Comparison of ENCODE assay signal across 8 mouse cellular contexts in the genomic region with DNA sequence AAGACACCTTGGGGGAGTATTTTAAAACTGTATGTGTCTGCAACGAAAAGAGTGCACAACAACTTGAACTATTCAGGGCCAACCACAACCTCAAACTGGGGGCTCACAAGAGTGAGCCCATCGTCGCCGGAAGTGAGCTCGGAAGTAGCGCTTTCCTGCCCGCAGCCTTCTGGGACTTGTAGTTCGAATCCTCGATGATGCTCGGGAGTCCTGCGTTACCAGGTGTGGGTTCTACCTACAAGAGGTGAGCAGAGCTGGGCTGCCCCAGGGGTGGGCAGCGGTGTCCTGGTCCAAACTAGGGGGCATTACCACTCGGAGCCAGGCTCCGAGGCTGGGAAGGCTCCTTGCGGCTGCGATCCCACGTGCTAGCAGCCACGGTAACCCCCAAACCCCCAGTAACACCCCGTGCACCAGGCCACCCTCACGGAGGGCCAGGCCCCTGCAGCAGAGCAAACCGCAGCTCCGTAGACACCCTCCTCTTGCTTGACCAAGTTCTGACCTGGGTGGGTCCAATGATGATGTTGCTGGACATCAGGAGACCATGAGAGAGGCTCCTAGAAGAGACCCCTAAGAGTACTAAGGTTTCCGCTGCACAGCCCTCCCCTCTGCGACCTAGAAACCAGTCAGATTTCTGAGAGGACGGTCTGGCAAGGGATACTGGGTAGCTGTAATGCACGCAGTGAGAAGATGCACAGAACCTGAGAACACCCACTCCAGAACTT. TPM values are rescaled to one million over a fixed set of nuclear protein-coding genes. Genes with fewer than 3 reads are reported as not detected.
DNase-seq lines count a peak whose midpoint lies in the region; ATAC-seq and TF ChIP-seq lines count a peak whose summit lies in the region.

No protein-coding gene starts in this region.

- H3K27me3 ChIP-seq in embryonic facial prominence, embryonic 10.5 days (replicated peaks; ENCODE audit: low read depth, poor library complexity, severe bottlenecking) = no peaks in the 10 kb centered on the region
- H3K27me3 ChIP-seq in kidney, adult 2 months (replicated peaks; ENCODE audit: control insufficient read depth, insufficient read depth, low read length) = no peaks in the 10 kb centered on the region
- H3K27me3 ChIP-seq in limb, embryonic 15.5 days = no peaks in the 10 kb centered on the region
- H3K27me3 ChIP-seq in midbrain, embryonic 15.5 days (replicated peaks) = no peaks in the 10 kb centered on the region

- peak overlapping the region; percentile 72 for H3K4me3 ChIP-seq in embryonic facial prominence, embryonic 10.5 days
- H3K4me3 ChIP-seq in kidney, adult 2 months (ENCODE audit: insufficient read depth, low read depth, low read length) = peak overlapping the region; percentile 50
- H3K4me3 ChIP-seq in limb, embryonic 15.5 days = peak overlapping the region; percentile 77
- H3K4me3 ChIP-seq in midbrain, embryonic 15.5 days = peak overlapping the region; percentile 80

- no peaks in the 10 kb centered on the region for H3K9me3 ChIP-seq in embryonic facial prominence, embryonic 10.5 days
- no peaks in the 10 kb centered on the region for H3K9me3 ChIP-seq in limb, embryonic 15.5 days
- H3K9me3 ChIP-seq in midbrain, embryonic 15.5 days = no peaks in the 10 kb centered on the region

- TF ChIP-seq POLR2A in kidney, adult 2 months (IDR thresholded peaks at IDR 0.05; ENCODE audit: low read depth, low read length) = no peak

- 3% methylated on average over 26 of the region's 26 CpGs for WGBS in embryonic facial prominence, embryonic 10.5 days
- 3% methylated on average over 26 of the region's 26 CpGs for WGBS in kidney, adult 2 months
- 1% methylated on average over 26 of the region's 26 CpGs for WGBS in limb, embryonic 15.5 days
- WGBS in midbrain, embryonic 15.5 days = 3% methylated on average over 26 of the region's 26 CpGs

- ATAC-seq in activated CD4-positive, CD25-positive, alpha-beta regulatory T cell, adult 4 months = peak; percentile 94
- no peak for ATAC-seq in limb, embryonic 15.5 days (ENCODE audit: insufficient number of reproducible peaks, low FRiP score, low TSS enrichment, low read depth)
- peak; percentile 96 for ATAC-seq in midbrain, embryonic 15.5 days (replicated peaks)

- H3K4me1 ChIP-seq in embryonic facial prominence, embryonic 10.5 days = peaks cover 6% of the 10 kb centered on the region
- no peaks in the 10 kb centered on the region for H3K4me1 ChIP-seq in kidney, adult 2 months (ENCODE audit: control insufficient read depth, insufficient read depth, low read length)
- 0 out of 2 replicates have a peak, but pooled peaks cover 6% of the 10 kb centered on the region for H3K4me1 ChIP-seq in limb, embryonic 15.5 days
- H3K4me1 ChIP-seq in midbrain, embryonic 15.5 days = peaks cover 8% of the 10 kb centered on the region

- H3K9ac ChIP-seq in limb, embryonic 15.5 days = peak overlapping the region; percentile 51
- peak overlapping the region; percentile 81 for H3K9ac ChIP-seq in midbrain, embryonic 15.5 days

- no peak for TF ChIP-seq CTCF in kidney, adult 2 months (conservative IDR thresholded peaks at IDR 0.05; ENCODE audit: insufficient read depth, insufficient read length, low read depth, low read length)

- peak overlapping the region; percentile 91 for H3K4me2 ChIP-seq in limb, embryonic 15.5 days
- peak overlapping the region; percentile 82 for H3K4me2 ChIP-seq in midbrain, embryonic 15.5 days

- DNase-seq in 416B (ENCODE audit: low read depth) = peak; percentile 83
- DNase-seq in embryonic facial prominence, embryonic 10.5 days (ENCODE audit: low spot score) = peak; percentile 79
- DNase-seq in heart, adult 8-10 months (ENCODE audit: low spot score) = peak; percentile 29
- peak; percentile 56 for DNase-seq in kidney, adult 2 months
- DNase-seq in spleen, postnatal 4 days (ENCODE audit: low spot score in 2 of 2) = peak; percentile 57 to 80

- no peaks in the 10 kb centered on the region; the same call in 1 of the 2 replicates for H3K36me3 ChIP-seq in embryonic facial prominence, embryonic 10.5 days (replicated peaks)
- H3K36me3 ChIP-seq in kidney, adult 2 months (ENCODE audit: control insufficient read depth, insufficient read depth, low read length) = no peaks in the 10 kb centered on the region
- 0 out of 2 replicates have a peak, but pooled peaks cover 2% of the 10 kb centered on the region for H3K36me3 ChIP-seq in limb, embryonic 15.5 days
- H3K36me3 ChIP-seq in midbrain, embryonic 15.5 days (replicated peaks) = no peaks in the 10 kb centered on the region

- peak overlapping the region; percentile 82 for H3K27ac ChIP-seq in embryonic facial prominence, embryonic 10.5 days (replicated peaks)
- no peak overlapping the region for H3K27ac ChIP-seq in kidney, adult 2 months (ENCODE audit: insufficient read depth, low read depth, low read length)
- no peak overlapping the region; the same call in 1 of the 2 replicates for H3K27ac ChIP-seq in limb, embryonic 15.5 days
- H3K27ac ChIP-seq in midbrain, embryonic 15.5 days = peak overlapping the region; percentile 55; the same call in 1 of the 2 replicates

RNA-seq across cellular contexts. Expression of gene Zfp239, which starts 1.2 kb away (rescaled TPM):
- 1 to 10 TPM; 4.1 TPM for polyA plus RNA-seq in activated CD4-positive, CD25-positive, alpha-beta regulatory T cell, adult 4 months (2017; shearing (Covaris generic))
- polyA plus RNA-seq in embryonic facial prominence, embryonic 10.5 days (2016; fragmentation: Nextera tagmentation; extraction: Ambion mirVana) = 13.1 and 13.6 TPM in 2 replicates
- under 1 TPM in 3 of 4 experiments, not detected in 1; 0.22 to 0.41 (median 0.26) TPM for total RNA-seq in heart, adult 8-10 months (2022)
- 1.5 and 2.0 TPM in 2 replicates for polyA plus RNA-seq in kidney, adult 2 months (2012; rRNA removed)
- 9.7 and 11.0 TPM in 2 replicates for polyA plus RNA-seq in limb, embryonic 15.5 days (2015; fragmentation: Nextera tagmentation; extraction: Ambion mirVana)
- polyA plus RNA-seq in midbrain, embryonic 15.5 days (2015; fragmentation: Nextera tagmentation; extraction: Ambion mirVana) = 14.4 and 16.5 TPM in 2 replicates

RNA-seq across cellular contexts. Expression of gene Zfp637, which starts 22.1 kb away (rescaled TPM):
- 10 to 100 TPM; 24.5 to 27.8 TPM for polyA plus RNA-seq in activated CD4-positive, CD25-positive, alpha-beta regulatory T cell, adult 4 months (2017; shearing (Covaris generic))
- polyA plus RNA-seq in embryonic facial prominence, embryonic 10.5 days (2016; fragmentation: Nextera tagmentation; extraction: Ambion mirVana) = 115 and 127 TPM in 2 replicates
- 10 to 100 TPM; 26.2 to 33.8 (median 29.0) TPM for total RNA-seq in heart, adult 8-10 months (2022)
- 35.7 and 37.0 TPM in 2 replicates for polyA plus RNA-seq in kidney, adult 2 months (2012; rRNA removed)
- polyA plus RNA-seq in limb, embryonic 15.5 days (2015; fragmentation: Nextera tagmentation; extraction: Ambion mirVana) = 131 and 134 TPM in 2 replicates
- 139 and 156 TPM in 2 replicates for polyA plus RNA-seq in midbrain, embryonic 15.5 days (2015; fragmentation: Nextera tagmentation; extraction: Ambion mirVana)

RNA-seq across cellular contexts. Expression of gene Hnrnpf, which starts 37.1 kb away (rescaled TPM):
- 100 to 1,000 TPM; 807 to 897 TPM for polyA plus RNA-seq in activated CD4-positive, CD25-positive, alpha-beta regulatory T cell, adult 4 months (2017; shearing (Covaris generic))
- polyA plus RNA-seq in embryonic facial prominence, embryonic 10.5 days (2016; fragmentation: Nextera tagmentation; extraction: Ambion mirVana) = 874 and 878 TPM in 2 replicates
- total RNA-seq in heart, adult 8-10 months (2022) = 100 to 1,000 TPM; 170 to 189 (median 180) TPM
- 98.5 and 142 TPM in 2 replicates for polyA plus RNA-seq in kidney, adult 2 months (2012; rRNA removed)
- 627 and 632 TPM in 2 replicates for polyA plus RNA-seq in limb, embryonic 15.5 days (2015; fragmentation: Nextera tagmentation; extraction: Ambion mirVana)
- 258 and 279 TPM in 2 replicates for polyA plus RNA-seq in midbrain, embryonic 15.5 days (2015; fragmentation: Nextera tagmentation; extraction: Ambion mirVana)

Comparison
In these comparisons a context has a peak if more than half of its experiments do, and no peak if none do; other contexts are left out.
1. DNase-seq: peak in every context shown above with its lines; median percentile 83 in 416B; 79 in embryonic facial prominence, embryonic 10.5 days; 68 in spleen, postnatal 4 days; 56 in kidney, adult 2 months; 29 in heart, adult 8-10 months.
2. H3K27ac ChIP-seq: peak in embryonic facial prominence, embryonic 10.5 days (single experiment) and midbrain, embryonic 15.5 days (single experiment); none in kidney, adult 2 months (single experiment) and limb, embryonic 15.5 days (single experiment).
3. Peak in every context shown above with its lines, with median percentiles within 50 percentile points of each other: H3K4me3 ChIP-seq.